8 mouse cellular contexts compared by ENCODE assay signal in genomic region chr5:100820483-100821184, GRCm38 (mm10). TPM values are rescaled to one million over a fixed set of nuclear protein-coding genes. Genes with fewer than 3 reads are reported as not detected.
DNase-seq lines count a peak whose midpoint lies in the region; ATAC-seq lines count a peak whose summit lies in the region.

Gene Abraxas1 (minus strand): TSS chr5:100820965.

- H3K27me3 ChIP-seq in heart, embryonic 14.5 days (ENCODE audit: control insufficient read depth, insufficient read depth, low read length): no peaks in the 10 kb centered on the region
- H3K27me3 ChIP-seq in liver, embryonic 13.5 days: no peaks in the 10 kb centered on the region
- H3K27me3 ChIP-seq in stomach, embryonic 14.5 days (ENCODE audit: control insufficient read depth, insufficient read depth, low read length): no peaks in the 10 kb centered on the region

- peaks cover 29% of the 10 kb centered on the region for H3K36me3 ChIP-seq in heart, embryonic 14.5 days (ENCODE audit: control insufficient read depth, insufficient read depth, low read length)
- H3K36me3 ChIP-seq in liver, embryonic 13.5 days: peaks cover 19% of the 10 kb centered on the region
- H3K36me3 ChIP-seq in stomach, embryonic 14.5 days (ENCODE audit: control insufficient read depth, insufficient read depth, low read length): 0 out of 2 replicates have a peak, but pooled peaks cover 5% of the 10 kb centered on the region

- peak within 1 kb of the TSS; percentile 73 to 84 for H3K4me3 ChIP-seq in heart, embryonic 14.5 days (ENCODE audit: control insufficient read depth in 1 of 2, insufficient read depth in 1 of 2, low read depth in 1 of 2, low read length in 2 of 2)
- H3K4me3 ChIP-seq in liver, embryonic 13.5 days (replicated peaks): peak within 1 kb of the TSS; percentile 91
- H3K4me3 ChIP-seq in stomach, embryonic 14.5 days (ENCODE audit: low read depth, low read length): peak within 1 kb of the TSS; percentile 87

- WGBS in heart, embryonic 14.5 days: under 1% methylated on average over 63 of the region's 63 CpGs
- under 1% methylated on average over 63 of the region's 63 CpGs for WGBS in liver, embryonic 13.5 days (ENCODE audit: insufficient replicate concordance)
- under 1% methylated on average over 63 of the region's 63 CpGs for WGBS in stomach, embryonic 14.5 days

- peak within 1 kb of the TSS; percentile 97 for H3K9ac ChIP-seq in heart, embryonic 14.5 days (ENCODE audit: low read length)
- H3K9ac ChIP-seq in liver, embryonic 13.5 days: peak within 1 kb of the TSS; percentile 98
- peak within 1 kb of the TSS; percentile 91 for H3K9ac ChIP-seq in stomach, embryonic 14.5 days (replicated peaks; ENCODE audit: low read depth, low read length)

- ATAC-seq in CD4-positive, CD25-positive, alpha-beta regulatory T cell, adult 4 months: peak; percentile 95
- ATAC-seq in heart, embryonic 14.5 days (ENCODE audit: insufficient number of reproducible peaks, insufficient read depth, low FRiP score, low read depth): peak; percentile 94
- ATAC-seq in liver, embryonic 13.5 days (ENCODE audit: low read depth): peak; percentile 95
- peak; percentile 97 for ATAC-seq in stomach, embryonic 14.5 days (ENCODE audit: insufficient number of reproducible peaks, insufficient read depth, low FRiP score, low read depth)

- DNase-seq in c-Kit-negative CD71-positive TER-119-positive erythroid progenitor cells, embryonic 14.5 days (ENCODE audit: low read depth, low spot score): peak; percentile 73
- peak; percentile 36 for DNase-seq in fibroblast of lung, adult 2 months (ENCODE audit: low read depth)
- DNase-seq in kidney, postnatal 14 days: peak; percentile 90
- DNase-seq in liver, embryonic 13.5 days: peak; percentile 87
- DNase-seq in natural killer cell, adult 2 months (ENCODE audit: low spot score in 2 of 2): peak; percentile 66 to 78

- peaks cover 0 to 8% of the 10 kb centered on the region in 2 experiments; a peak in 2 of 4 replicates for H3K4me1 ChIP-seq in heart, embryonic 14.5 days (ENCODE audit: control insufficient read depth in 2 of 2, insufficient read depth in 2 of 2, low read length in 2 of 2)
- H3K4me1 ChIP-seq in liver, embryonic 13.5 days (replicated peaks): peaks cover 22% of the 10 kb centered on the region
- no peaks in the 10 kb centered on the region for H3K4me1 ChIP-seq in stomach, embryonic 14.5 days (ENCODE audit: control insufficient read depth, insufficient read depth, low read length)

- peak within 1 kb of the TSS; percentile 78 for H3K4me2 ChIP-seq in heart, embryonic 14.5 days (ENCODE audit: low read length)
- H3K4me2 ChIP-seq in liver, embryonic 13.5 days: peak within 1 kb of the TSS; percentile 88
- H3K4me2 ChIP-seq in stomach, embryonic 14.5 days (replicated peaks; ENCODE audit: low read depth, low read length): peak within 1 kb of the TSS; percentile 69

- H3K9me3 ChIP-seq in heart, embryonic 14.5 days (ENCODE audit: control insufficient read depth, low read length): no peaks in the 10 kb centered on the region
- H3K9me3 ChIP-seq in liver, embryonic 13.5 days (replicated peaks): no peaks in the 10 kb centered on the region
- H3K9me3 ChIP-seq in stomach, embryonic 14.5 days (ENCODE audit: control insufficient read depth, low read depth, low read length): no peaks in the 10 kb centered on the region

- peak within 1 kb of the TSS; percentile 75 to 89 for H3K27ac ChIP-seq in heart, embryonic 14.5 days (replicated peaks in 1 of 2; ENCODE audit: control insufficient read depth in 1 of 2, insufficient read depth in 1 of 2, low read depth in 2 of 2, low read length in 2 of 2)
- peak within 1 kb of the TSS; percentile 86 for H3K27ac ChIP-seq in liver, embryonic 13.5 days
- peak within 1 kb of the TSS; percentile 46 for H3K27ac ChIP-seq in stomach, embryonic 14.5 days (ENCODE audit: low read length)

RNA-seq across cellular contexts. Expression of gene Abraxas1, which starts in this region (rescaled TPM):
- polyA plus RNA-seq in CD4-positive, CD25-positive, alpha-beta regulatory T cell, adult 4 months (2017; shearing (Covaris generic)): 10 to 100 TPM; 32.8 to 33.7 TPM
- 32.3 and 33.8 TPM in 2 replicates for polyA plus RNA-seq in heart, embryonic 14.5 days (2014; fragmentation: Nextera tagmentation; extraction: Ambion mirVana)
- polyA plus RNA-seq in liver, embryonic 13.5 days (2015; fragmentation: Nextera tagmentation; extraction: Ambion mirVana): 18.4 and 20.7 TPM in 2 replicates
- polyA plus RNA-seq in stomach, embryonic 14.5 days (2014; fragmentation: Nextera tagmentation; extraction: Ambion mirVana): 30.3 and 35.1 TPM in 2 replicates

Comparison
In these comparisons a context has a peak if more than half of its experiments do, and no peak if none do; other contexts are left out.
1. Peak in every context shown above with its lines: DNase-seq, ATAC-seq, H3K4me3 ChIP-seq and H3K27ac ChIP-seq.
2. DNase-seq: peak in every context shown above with its lines; median percentile 90 in kidney, postnatal 14 days; 87 in liver, embryonic 13.5 days; 73 in c-Kit-negative CD71-positive TER-119-positive erythroid progenitor cells, embryonic 14.5 days; 72 in natural killer cell, adult 2 months; 36 in fibroblast of lung, adult 2 months.